Mouse (Mus musculus) testis, adult 2 months (tissue): Measurements from ENCODE around the gene Igsf8. TPM values are rescaled to one million over a fixed set of nuclear protein-coding genes. Genes with fewer than 3 reads are reported as not detected.

ENCODE experiments used
- H3K27ac ChIP-seq: fragments of 200-500 bp; 2 replicates; pipeline ENCODE4 v1.5.1; 2012; ENCODE audit warnings: low read depth, low read length; ENCODE audit not compliant: control insufficient read depth, insufficient read depth
- H3K27me3 ChIP-seq: fragments of 200-500 bp; 2 replicates; pipeline ENCODE4 v1.6.1; 2012; ENCODE audit warnings: mild to moderate bottlenecking, low read length, moderate library complexity; ENCODE audit not compliant: control insufficient read depth, insufficient read depth
- H3K36me3 ChIP-seq: fragments of 200-500 bp; 2 replicates; pipeline ENCODE4 v1.6.1; 2012; ENCODE audit warnings: mild to moderate bottlenecking, low read length; ENCODE audit not compliant: control insufficient read depth, insufficient read depth
- H3K4me1 ChIP-seq: fragments of 200-500 bp; 2 replicates; pipeline ENCODE4 v1.6.1; 2012; ENCODE audit warnings: low read length; ENCODE audit not compliant: control insufficient read depth, insufficient read depth
- H3K4me3 ChIP-seq: fragments of 200-500 bp; 2 replicates; pipeline ENCODE4 v1.5.1; 2012; ENCODE audit warnings: low read depth, mild to moderate bottlenecking, low read length, moderate library complexity, mixed read lengths; ENCODE audit not compliant: control insufficient read depth
- CTCF ChIP-seq: fragments of 200-500 bp; IDR thresholded peaks from 2 replicates; pipeline ENCODE4 v1.5.1; 2012; ENCODE audit warnings: low read depth, mild to moderate bottlenecking, inconsistent platforms, low read length, moderate library complexity; ENCODE audit not compliant: control insufficient read depth, insufficient read depth, insufficient replicate concordance
- POLR2A ChIP-seq: fragments of 200-500 bp; IDR thresholded peaks from 2 replicates; pipeline ENCODE4 v1.6.1; 2012; ENCODE audit warnings: low read depth, mild to moderate bottlenecking, inconsistent platforms, low read length, moderate library complexity; ENCODE audit not compliant: control insufficient read depth
- polyA plus RNA-seq: library from polyadenylated mRNA; depleted of rRNA; stranded (reverse); fragments of >200 nt; gene quantifications from 2 replicates; pipeline ENCODE4 v1.2.3, GENCODE M21; 2012

The Igsf8 gene
- polyA plus RNA-seq, 1 experiment = 52.2 TPM

DNA sequence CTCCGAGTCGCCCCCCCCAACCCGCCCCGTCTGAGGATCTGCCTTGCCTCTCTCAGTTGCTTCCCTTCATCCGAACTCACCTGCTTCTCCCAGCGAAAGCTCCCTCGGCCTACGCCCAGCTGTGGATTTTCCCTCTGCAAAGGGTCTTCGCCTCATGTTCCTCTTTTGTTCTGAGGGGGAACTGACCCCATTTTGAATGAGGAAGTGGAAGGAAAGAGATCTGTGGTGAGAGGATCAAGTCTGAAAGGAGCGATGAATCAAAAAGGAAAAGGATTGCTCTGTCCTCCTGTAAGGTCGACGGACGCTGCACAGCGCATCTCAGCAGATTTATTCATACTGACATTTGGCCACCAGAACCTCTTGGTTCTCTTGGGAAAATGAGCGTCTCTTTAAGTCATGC is 74.4 kb downstream of the Igsf8 start:
- H3K4me3 ChIP-seq = no peak overlapping the region
- TF ChIP-seq CTCF (no peak), POLR2A (no peak)
- H3K36me3 ChIP-seq = no peaks in the 10 kb centered on the region
- no peaks in the 10 kb centered on the region for H3K27me3 ChIP-seq
- no peaks in the 10 kb centered on the region; the same call in 1 of the 2 replicates for H3K4me1 ChIP-seq
- H3K27ac ChIP-seq = no peak overlapping the region

DNA sequence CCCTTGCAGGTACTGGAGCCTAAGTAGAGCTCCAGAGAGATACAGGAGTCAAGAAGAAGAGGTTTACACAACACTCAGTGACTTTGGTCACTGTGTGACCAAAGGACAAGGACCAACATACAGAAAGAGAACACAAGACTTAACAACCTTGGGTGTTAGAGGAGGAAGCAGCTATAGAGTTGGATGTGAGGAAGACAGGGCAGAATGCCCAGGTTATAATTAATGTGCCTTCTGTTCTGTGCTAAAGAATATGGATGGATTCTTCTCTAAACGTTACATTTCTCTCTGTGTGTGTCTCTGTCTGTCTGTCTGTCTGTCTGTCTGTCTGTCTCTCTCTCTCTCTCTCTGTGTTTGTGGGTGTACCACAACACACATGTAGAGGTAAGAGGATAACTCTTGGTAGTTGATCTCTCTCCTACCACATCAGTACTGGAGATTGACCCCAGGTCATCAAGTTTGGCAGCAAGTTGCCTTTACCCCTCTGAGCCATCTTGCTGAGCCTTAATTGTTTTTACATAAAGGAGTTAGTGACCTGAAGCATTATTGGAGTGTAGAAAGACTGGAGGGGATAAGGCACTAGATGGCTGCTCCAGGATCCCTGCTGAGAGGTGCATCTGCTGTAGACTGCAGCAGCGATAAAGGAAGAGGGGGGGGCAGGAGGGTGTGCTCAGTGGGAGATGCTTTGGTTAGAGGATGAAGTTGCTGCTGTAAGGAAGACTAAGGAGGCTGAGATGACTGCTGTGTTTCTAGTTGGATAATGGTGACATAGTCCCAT is 76.2 kb downstream of the Igsf8 start:
- Histone ChIP-seq H3K27me3 (peaks cover 3% of the 10 kb centered on the region; the same call in 1 of the 2 replicates), H3K4me1 (peaks cover 2% of the 10 kb centered on the region; the same call in 1 of the 2 replicates), H3K4me3 (no peak overlapping the region), H3K36me3 (no peaks in the 10 kb centered on the region), H3K27ac (no peak overlapping the region)
- TF ChIP-seq POLR2A (no peak), CTCF (no peak)

DNA sequence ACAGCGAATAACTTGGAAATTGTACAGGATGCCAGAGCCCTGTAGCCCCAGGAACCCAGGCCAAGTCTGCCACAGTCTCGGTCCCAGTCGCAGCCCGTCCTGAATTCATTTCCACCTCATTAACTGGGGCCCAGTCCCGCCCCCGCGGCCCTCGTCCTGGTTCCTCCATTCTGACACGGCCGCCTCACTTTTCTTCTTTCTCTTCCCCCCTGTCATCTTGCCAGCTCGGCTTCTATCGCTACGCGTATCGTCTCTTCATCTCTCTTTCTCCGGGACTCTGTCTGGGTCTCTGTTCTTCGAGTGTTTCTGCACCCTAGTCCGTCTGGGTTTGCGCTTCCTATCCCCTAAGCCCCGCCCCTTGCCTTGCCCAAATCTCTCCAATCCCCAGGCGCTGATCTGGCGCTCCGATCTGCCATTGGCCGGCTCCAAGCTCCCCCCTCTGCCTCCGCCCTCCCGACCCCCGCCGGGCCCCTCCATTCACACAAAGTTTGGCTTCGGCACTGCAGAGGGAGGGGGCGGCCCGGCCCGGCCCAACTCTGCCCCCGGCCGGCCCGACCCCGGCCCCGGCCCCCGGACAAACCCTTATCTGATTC is 79.4 kb downstream of the Igsf8 start, which contains the start of gene Kcnj10:
Kcnj10 (plus strand) TSS at position 482 of the 593 bp plus-strand sequence.
- TF ChIP-seq CTCF (no peak), POLR2A (no peak)
- no peaks in the 10 kb centered on the region for H3K36me3 ChIP-seq
- H3K27me3 ChIP-seq = peaks cover 3% of the 10 kb centered on the region; the same call in 1 of the 2 replicates
- H3K27ac ChIP-seq = no peak within 1 kb of the TSS
- peak within 1 kb of the TSS; percentile 61 for H3K4me3 ChIP-seq
- peaks cover 5% of the 10 kb centered on the region for H3K4me1 ChIP-seq

DNA sequence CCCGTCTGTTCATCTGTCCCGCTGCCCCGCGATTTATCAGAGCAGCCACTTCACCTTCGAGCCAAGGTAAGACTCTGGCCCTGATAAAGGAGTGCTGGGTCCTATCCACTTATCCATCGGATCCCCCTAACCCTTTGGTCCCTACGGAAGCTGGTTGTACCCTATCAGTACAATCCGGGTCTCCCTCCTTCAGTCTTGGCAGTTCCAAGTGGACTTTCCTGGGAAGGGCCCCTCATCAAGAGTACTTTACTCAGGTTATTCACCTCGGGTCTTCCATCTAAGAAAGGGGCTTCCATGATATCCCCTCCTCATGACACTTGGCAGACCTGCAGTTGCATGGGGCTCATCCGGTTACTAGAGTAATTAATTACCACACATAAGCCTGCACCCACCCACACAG is 79.9 kb downstream of the Igsf8 start:
- no peak overlapping the region for H3K27ac ChIP-seq
- peak overlapping the region; percentile 61 for H3K4me3 ChIP-seq
- TF ChIP-seq POLR2A (no peak), CTCF (no peak)
- peaks cover 3% of the 10 kb centered on the region; the same call in 1 of the 2 replicates for H3K27me3 ChIP-seq
- no peaks in the 10 kb centered on the region for H3K36me3 ChIP-seq
- H3K4me1 ChIP-seq = peaks cover 5% of the 10 kb centered on the region

DNA sequence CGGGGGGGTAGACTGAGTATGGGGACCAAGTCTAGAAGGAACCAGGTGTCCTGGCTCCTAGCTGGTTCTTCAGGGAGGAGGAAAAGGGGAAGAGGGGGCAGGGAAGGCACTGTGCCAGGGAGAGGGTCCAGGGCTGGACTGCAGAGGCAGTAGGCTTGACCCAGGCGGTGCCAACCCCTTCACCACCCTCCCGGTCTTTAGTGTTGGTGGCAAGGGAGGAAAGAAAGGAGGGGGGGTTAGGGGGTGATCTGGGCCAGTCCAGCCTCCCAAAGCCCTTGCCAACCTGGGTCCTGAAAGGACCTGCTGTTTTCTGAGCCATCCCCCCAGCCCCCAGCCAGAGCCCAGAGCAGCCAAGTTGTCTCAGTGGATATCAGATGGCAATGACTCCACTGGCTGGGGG is 81.3 kb downstream of the Igsf8 start:
- Histone ChIP-seq H3K27ac (no peak overlapping the region), H3K27me3 (peaks cover 3% of the 10 kb centered on the region; the same call in 1 of the 2 replicates)

DNA sequence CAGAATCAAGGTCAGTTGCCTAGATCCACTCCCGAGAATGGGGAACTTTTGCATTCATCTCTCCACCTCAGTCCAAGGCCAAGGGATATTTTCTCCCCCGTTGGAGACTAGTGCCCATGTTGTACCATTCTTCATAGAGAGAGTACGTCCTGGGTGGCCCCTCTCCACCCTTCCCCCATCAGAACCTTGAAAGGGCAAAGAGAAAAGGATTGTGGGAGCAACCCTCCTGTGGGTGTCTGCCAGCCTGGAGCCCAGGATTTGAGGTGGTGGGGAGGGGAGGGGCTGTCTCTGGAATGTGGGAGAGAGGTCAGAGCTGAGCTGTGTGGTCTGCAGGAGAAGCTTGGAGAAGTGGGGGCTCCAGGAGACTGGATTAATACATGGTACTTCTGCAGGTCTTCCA is 82.5 kb downstream of the Igsf8 start:
- no peaks in the 10 kb centered on the region for H3K36me3 ChIP-seq
- peaks cover 3% of the 10 kb centered on the region; the same call in 1 of the 2 replicates for H3K27me3 ChIP-seq
- TF ChIP-seq POLR2A = no peak
- TF ChIP-seq CTCF = no peak
- H3K4me1 ChIP-seq = peaks cover 5% of the 10 kb centered on the region
- H3K27ac ChIP-seq = no peak overlapping the region
- no peak overlapping the region for H3K4me3 ChIP-seq

More for the DNA sequence above, 81.3 kb downstream of the Igsf8 start:
- H3K36me3 ChIP-seq = no peaks in the 10 kb centered on the region
- peaks cover 5% of the 10 kb centered on the region for H3K4me1 ChIP-seq
- H3K4me3 ChIP-seq = no peak overlapping the region
- TF ChIP-seq CTCF (no peak), POLR2A (no peak)

DNA sequence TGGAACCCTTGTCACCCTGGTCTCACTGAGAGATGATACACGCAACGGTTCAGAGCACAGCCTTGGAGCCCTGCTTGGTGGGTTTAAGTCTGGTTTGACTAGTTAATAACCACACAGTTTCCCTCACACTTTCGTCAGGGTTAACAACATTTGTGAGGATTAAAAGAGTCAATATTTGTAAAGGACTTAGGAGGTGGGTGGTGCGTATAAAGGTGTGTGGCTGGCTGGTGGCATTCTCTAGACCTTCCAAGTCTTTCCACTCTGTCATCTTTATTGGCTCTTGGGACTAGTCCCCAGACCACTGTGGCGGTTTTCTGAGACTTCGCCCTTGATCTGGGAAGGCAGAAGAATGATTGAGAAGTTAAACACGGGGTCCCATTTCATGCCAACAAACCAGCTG is 83.4 kb downstream of the Igsf8 start:
- no peak overlapping the region for H3K4me3 ChIP-seq
- H3K4me1 ChIP-seq = peaks cover 5% of the 10 kb centered on the region
- H3K36me3 ChIP-seq = no peaks in the 10 kb centered on the region
- peaks cover 3% of the 10 kb centered on the region; the same call in 1 of the 2 replicates for H3K27me3 ChIP-seq
- TF ChIP-seq POLR2A (no peak), CTCF (no peak)
- H3K27ac ChIP-seq = no peak overlapping the region
